Comparison of ENCODE assay signal across 8 mouse cellular contexts in the genomic region with DNA sequence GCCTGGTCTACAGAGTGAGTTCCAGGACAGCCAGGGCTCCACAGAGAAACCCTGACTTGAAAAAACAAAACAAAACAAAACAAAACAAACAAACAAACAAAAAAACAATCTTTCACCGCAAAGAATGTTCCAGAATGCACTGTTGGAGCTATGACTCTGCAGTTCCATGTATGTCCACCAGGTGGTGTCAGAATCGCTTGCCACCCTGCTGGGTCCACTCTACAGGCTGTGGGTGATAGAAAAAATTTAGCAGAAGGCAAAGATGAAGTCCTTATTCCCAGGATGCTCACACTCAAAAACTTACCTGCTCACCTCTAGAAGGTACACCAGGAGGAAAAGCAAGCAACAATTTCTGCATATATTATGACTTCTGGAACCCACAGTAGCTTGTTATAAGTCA. TPM values are rescaled to one million over a fixed set of nuclear protein-coding genes. Genes with fewer than 3 reads are reported as not detected.
A peak's percentile ranks its signal among the peaks of the same experiment; 100 is the strongest.
DNase-seq lines count a peak whose midpoint lies in the region; ATAC-seq and TF ChIP-seq lines count a peak whose summit lies in the region.

No protein-coding gene starts in this region.

- TF ChIP-seq CTCF in thymus, adult 2 months (IDR thresholded peaks at IDR 0.05; ENCODE audit: borderline replicate concordance, control insufficient read depth, extremely low read depth, insufficient read depth, low read length, poor library complexity) = no peak

- no peaks in the 10 kb centered on the region for H3K27me3 ChIP-seq in thymus, adult 2 months (ENCODE audit: control insufficient read depth, insufficient read depth, low read length)
- no peaks in the 10 kb centered on the region for H3K27me3 ChIP-seq in limb, embryonic 13.5 days

- peak; percentile 48 for DNase-seq in thymus, adult 2 months
- no peak for DNase-seq in thymus, adult 18-20 months
- peak; percentile 65 to 67 for DNase-seq in adrenal gland, adult 18-20 months (ENCODE audit: low spot score in 2 of 2)
- DNase-seq in embryo, embryonic 10 days (ENCODE audit: low spot score) = peak; percentile 74
- DNase-seq in induced T-regulatory cell, adult 2 months (ENCODE audit: low read depth) = peak; percentile 78
- DNase-seq in retina, embryonic 14.5 days (ENCODE audit: low spot score) = peak; percentile 83
- peak; percentile 35 to 68 for DNase-seq in urinary bladder, postnatal 4 days (ENCODE audit: low spot score in 2 of 2)

- no peaks in the 10 kb centered on the region for H3K36me3 ChIP-seq in thymus, adult 2 months (ENCODE audit: control insufficient read depth, insufficient read depth, low read length)
- no peaks in the 10 kb centered on the region for H3K36me3 ChIP-seq in limb, embryonic 13.5 days

- H3K4me2 ChIP-seq in limb, embryonic 13.5 days (replicated peaks) = no peak overlapping the region

- no peaks in the 10 kb centered on the region for H3K9me3 ChIP-seq in limb, embryonic 13.5 days

- peaks cover 5% of the 10 kb centered on the region; the same call in 1 of the 2 replicates for H3K4me1 ChIP-seq in thymus, adult 2 months (replicated peaks; ENCODE audit: control insufficient read depth, insufficient read depth, low read length)
- H3K4me1 ChIP-seq in limb, embryonic 13.5 days = peaks cover 28% of the 10 kb centered on the region

- no peak overlapping the region for H3K9ac ChIP-seq in limb, embryonic 13.5 days

- 3% methylated on average over 2 of the region's 2 CpGs for WGBS in thymus, adult 2 months
- whole genome bisulfite sequencing in limb, embryonic 13.5 days = 17% methylated on average over 2 of the region's 2 CpGs

- H3K27ac ChIP-seq in thymus, adult 2 months (ENCODE audit: control insufficient read depth, insufficient read depth, low read length) = no peak overlapping the region
- no peak overlapping the region for H3K27ac ChIP-seq in limb, embryonic 13.5 days

- H3K4me3 ChIP-seq in thymus, adult 2 months (ENCODE audit: control insufficient read depth, insufficient read depth, low read length) = no peak overlapping the region
- H3K4me3 ChIP-seq in limb, embryonic 13.5 days = no peak overlapping the region

- TF ChIP-seq POLR2A in thymus, adult 2 months (IDR thresholded peaks at IDR 0.05; ENCODE audit: control insufficient read depth, extremely low read depth, insufficient read depth, low read length, poor library complexity) = no peak

- ATAC-seq in limb, embryonic 13.5 days (ENCODE audit: low FRiP score, low read depth) = 0 out of 2 replicates have a peak, but pooled peaks have one; percentile 41

RNA-seq across cellular contexts. Expression of a gene that starts 34.4 kb away (rescaled TPM):
- polyA plus RNA-seq in thymus, adult 2 months (2012; rRNA removed) = not detected in 2 replicates
- not detected for total RNA-seq in adrenal gland, adult 18-20 months (2021)
- polyA plus RNA-seq in limb, embryonic 13.5 days (2015; fragmentation: Nextera tagmentation; extraction: Ambion mirVana) = not detected in 2 replicates

RNA-seq across cellular contexts. Expression of a gene that starts 49.7 kb away (rescaled TPM):
- 1.1 and 2.3 TPM in 2 replicates for polyA plus RNA-seq in thymus, adult 2 months (2012; rRNA removed)
- 1 to 10 TPM; 5.2 to 8.1 TPM for total RNA-seq in adrenal gland, adult 18-20 months (2021)
- polyA plus RNA-seq in limb, embryonic 13.5 days (2015; fragmentation: Nextera tagmentation; extraction: Ambion mirVana) = 62.8 and 64.1 TPM in 2 replicates

Comparison
In these comparisons a context has a peak if more than half of its experiments do, and no peak if none do; other contexts are left out.
1. DNase-seq: peak in thymus, adult 2 months (single experiment), adrenal gland, adult 18-20 months (2 of 2), embryo, embryonic 10 days (single experiment), induced T-regulatory cell, adult 2 months (single experiment), retina, embryonic 14.5 days (single experiment) and urinary bladder, postnatal 4 days (2 of 2); none in thymus, adult 18-20 months (0 of 2).
2. RNA of a gene that starts 49.7 kb away (polyA plus RNA-seq): 62.8 to 64.1 TPM in limb, embryonic 13.5 days; 1.1 to 2.3 TPM in thymus, adult 2 months; every median in the first group is over 10 times any median in the second.